ENCODE assay signal across 22 mouse cellular contexts in genomic region chr5:20646947-20647346, GRCm38 (mm10).
"Had no signal": no experiment of that assay in that cellular context is flagged by ENCODE, and none has a peak within 500 bp of the region (broad histone marks: within the 10 kb centered on the region; RNA-seq: fewer than 3 reads in every experiment).

No protein-coding gene starts in this region.

- H3K4me1 ChIP-seq: kidney, embryonic 15.5 days; limb, embryonic 10.5 days; limb, embryonic 13.5 days; liver, embryonic 12.5 days; liver, embryonic 15.5 days; neural tube, embryonic 12.5 days had no signal

- H3K27me3 ChIP-seq: kidney, embryonic 15.5 days; limb, embryonic 13.5 days; liver, embryonic 12.5 days; liver, embryonic 15.5 days; neural tube, embryonic 12.5 days; neural tube, embryonic 15.5 days had no signal

- H3K4me2 ChIP-seq: kidney, embryonic 15.5 days; limb, embryonic 13.5 days; liver, embryonic 12.5 days; liver, embryonic 15.5 days; neural tube, embryonic 12.5 days; neural tube, embryonic 15.5 days had no signal

- H3K27ac ChIP-seq: kidney, embryonic 15.5 days; limb, embryonic 10.5 days; limb, embryonic 13.5 days; liver, embryonic 12.5 days; liver, embryonic 15.5 days; macrophage; neural tube, embryonic 12.5 days; neural tube, embryonic 15.5 days; stomach, postnatal 0 days had no signal

- DNase-seq: kidney, adult 11 months; kidney, adult 8-10 months; kidney, postnatal 10 days; kidney, postnatal 36 days; layer of hippocampus, postnatal 36 days; liver; lung, adult 18-20 months; lung, postnatal 14 days; right cerebral cortex, adult 18-20 months; right cerebral cortex, postnatal 14 days; right cerebral cortex, postnatal 4 days; thymus, adult 18-20 months; thymus, postnatal 36 days had no signal

- H3K9me3 ChIP-seq: kidney, embryonic 15.5 days; limb, embryonic 10.5 days; liver, embryonic 12.5 days; liver, embryonic 15.5 days; neural tube, embryonic 12.5 days; neural tube, embryonic 15.5 days had no signal

- H3K36me3 ChIP-seq: kidney, embryonic 15.5 days; limb, embryonic 10.5 days; limb, embryonic 13.5 days; liver, embryonic 12.5 days; liver, embryonic 15.5 days; neural tube, embryonic 12.5 days had no signal

- H3K9ac ChIP-seq: kidney, embryonic 15.5 days; limb, embryonic 13.5 days; liver, embryonic 12.5 days; liver, embryonic 15.5 days; neural tube, embryonic 12.5 days; neural tube, embryonic 15.5 days had no signal

- H3K4me3 ChIP-seq: kidney, embryonic 15.5 days; limb, embryonic 10.5 days; limb, embryonic 13.5 days; liver, embryonic 12.5 days; liver, embryonic 15.5 days; neural tube, embryonic 12.5 days; neural tube, embryonic 15.5 days had no signal

- ATAC-seq: liver, embryonic 12.5 days had no signal
